Mouse (Mus musculus) forebrain, postnatal 0 days (tissue): ENCODE measurements around the gene Nrxn3. TPM values are rescaled to one million over a fixed set of nuclear protein-coding genes. Genes with fewer than 3 reads are reported as not detected.

Experiments used
- ATAC-seq: fragments of 200-750 bp; cut with Nextera tagmentation; 2 replicates; pipeline ENCODE4 v1.8.0; 2017; ENCODE audit warnings: mild to moderate bottlenecking, moderate library complexity
- DNase-seq: peaks from one replicate; pipeline ENCODE4 v3.0.0-alpha.2; 2015
- H3K27ac ChIP-seq: fragments of 300-500 bp; sonication (generic); 2 replicates; pipeline ENCODE4 v1.5.1; 2014; ENCODE audit warnings: low read depth, mild to moderate bottlenecking, antibody characterized with exemption, low read length, moderate library complexity, mixed read lengths
- H3K27me3 ChIP-seq: fragments of 300-500 bp; sonication (generic); 2 replicates; pipeline ENCODE4 v1.6.1; 2014; ENCODE audit warnings: mild to moderate bottlenecking, low read length, mixed read lengths; ENCODE audit not compliant: insufficient read depth
- H3K36me3 ChIP-seq: fragments of 300-500 bp; sonication (generic); 2 replicates; pipeline ENCODE4 v1.6.1; 2014; ENCODE audit warnings: mild to moderate bottlenecking, moderate library complexity; ENCODE audit not compliant: insufficient read depth
- H3K4me1 ChIP-seq: fragments of 300-500 bp; sonication (generic); 2 replicates; pipeline ENCODE4 v1.6.1; 2014; ENCODE audit warnings: antibody characterized with exemption; ENCODE audit not compliant: insufficient read depth
- H3K4me2 ChIP-seq: fragments of 300-500 bp; sonication (generic); 2 replicates; pipeline ENCODE4 v1.6.1; 2014; ENCODE audit warnings: low read depth, mild to moderate bottlenecking, moderate library complexity
- H3K4me3 ChIP-seq: fragments of 300-500 bp; sonication (generic); 2 replicates; pipeline ENCODE4 v1.5.1; 2014; ENCODE audit warnings: low read depth, low read length, mixed read lengths
- H3K9ac ChIP-seq: fragments of 300-500 bp; sonication (generic); 2 replicates; pipeline ENCODE4 v1.6.1; 2014; ENCODE audit warnings: mild to moderate bottlenecking
- H3K9me3 ChIP-seq: fragments of 300-500 bp; sonication (generic); 2 replicates; pipeline ENCODE4 v1.6.1; 2016; ENCODE audit warnings: low read length
- CTCF ChIP-seq: sonication (generic); IDR thresholded peaks from 2 replicates; pipeline ENCODE4 v1.5.1; 2016; ENCODE audit warnings: antibody characterized with exemption, control low read depth, low read depth
- WGBS: fragments of 180-500 bp; shearing (Covaris S2); extraction: QIAGEN DNeasy Blood & Tissue Kit; methylation state at CpG from one replicate; pipeline ENCODE4 v1.1.7; 2014; 5-methylcytosine and 5-hydroxymethylcytosine counted together
- polyA plus RNA-seq: library from polyadenylated mRNA; unstranded; fragments of >200 nt; fragmentation: Nextera tagmentation; extraction: Ambion mirVana; gene quantifications from 2 replicates; pipeline ENCODE4 v1.2.1, GENCODE M21; 2015
- total RNA-seq: library from RNA; depleted of rRNA; stranded (reverse); fragments of >200 nt; gene quantifications from 2 replicates; pipeline ENCODE4 v1.2.3, GENCODE M21; 2014

Nrxn3 gene
- total and polyA plus RNA-seq, 2 experiments from 2014 or later, result 59.9 to 94.6 TPM

DNA sequence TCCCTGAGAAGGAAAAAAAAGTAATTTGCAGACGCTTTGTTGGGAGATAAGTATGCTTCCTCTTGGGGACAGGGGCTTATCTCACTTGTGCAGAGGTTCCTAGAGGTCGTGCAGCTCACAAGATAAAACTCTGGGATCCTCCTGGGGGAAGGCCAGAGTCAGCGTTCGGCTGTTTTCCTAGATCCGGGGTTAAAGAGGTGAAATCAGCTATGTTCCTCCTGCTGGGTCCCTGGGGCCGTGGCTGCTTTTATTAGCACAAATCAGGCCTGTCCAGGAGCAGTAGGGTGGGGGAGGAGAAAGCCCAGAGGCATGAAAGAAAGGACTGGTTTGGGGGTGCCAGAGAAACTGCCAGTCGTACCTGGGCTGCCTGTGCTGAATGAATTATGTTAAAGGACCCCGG lies 261.7 kb downstream of the Nrxn3 start:
- Histone ChIP-seq H3K4me3 (no peak overlapping the region), H3K27me3 (no peaks in the 10 kb centered on the region), H3K4me2 (no peak overlapping the region), H3K9me3 (no peaks in the 10 kb centered on the region), H3K9ac (no peak overlapping the region), H3K27ac (no peak overlapping the region), H3K4me1 (peaks cover 10% of the 10 kb centered on the region), H3K36me3 (no peaks in the 10 kb centered on the region)
- no peak for TF ChIP-seq CTCF
- 0 out of 2 replicates have a peak, but pooled peaks have one; percentile 8 for ATAC-seq
- 11% methylated on average over 8 of the region's 8 CpGs for WGBS
- DNase-seq, result no peak

GRCm38 (mm10) chr12:88984804-88985203 lies 262.1 kb downstream of the Nrxn3 start:
- 20% methylated on average over 5 of the region's 5 CpGs for WGBS
- H3K36me3 ChIP-seq, result no peaks in the 10 kb centered on the region
- no peak overlapping the region for H3K9ac ChIP-seq
- no peak for TF ChIP-seq CTCF
- no peak overlapping the region for H3K4me2 ChIP-seq
- H3K27me3 ChIP-seq, result no peaks in the 10 kb centered on the region
- peaks cover 10% of the 10 kb centered on the region for H3K4me1 ChIP-seq
- H3K27ac ChIP-seq, result no peak overlapping the region
- H3K9me3 ChIP-seq, result no peaks in the 10 kb centered on the region
- no peak for DNase-seq
- no peak overlapping the region for H3K4me3 ChIP-seq
- ATAC-seq, result no peak

DNA sequence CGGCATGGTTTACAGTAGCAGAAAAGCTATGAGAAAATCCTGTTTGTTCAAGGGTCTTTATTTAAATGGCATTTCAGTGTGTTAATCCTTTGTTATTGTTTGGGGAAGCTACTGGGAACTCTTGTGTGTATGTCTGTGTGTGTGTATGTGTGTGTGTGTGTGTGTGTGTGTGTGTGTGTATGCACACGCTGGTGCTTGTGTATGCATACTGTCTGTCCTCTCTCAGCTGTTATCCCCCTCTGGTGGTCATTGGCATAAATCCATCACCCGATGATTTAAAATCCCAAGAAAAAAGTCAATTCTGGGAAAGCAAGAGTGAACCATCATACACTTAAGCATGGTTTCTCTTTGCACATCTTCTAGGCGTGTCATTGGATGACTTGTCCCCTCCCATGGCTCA lies 264.4 kb downstream of the Nrxn3 start:
- H3K4me2 ChIP-seq, result no peak overlapping the region
- 31% methylated on average over 4 of the region's 4 CpGs for WGBS

DNA sequence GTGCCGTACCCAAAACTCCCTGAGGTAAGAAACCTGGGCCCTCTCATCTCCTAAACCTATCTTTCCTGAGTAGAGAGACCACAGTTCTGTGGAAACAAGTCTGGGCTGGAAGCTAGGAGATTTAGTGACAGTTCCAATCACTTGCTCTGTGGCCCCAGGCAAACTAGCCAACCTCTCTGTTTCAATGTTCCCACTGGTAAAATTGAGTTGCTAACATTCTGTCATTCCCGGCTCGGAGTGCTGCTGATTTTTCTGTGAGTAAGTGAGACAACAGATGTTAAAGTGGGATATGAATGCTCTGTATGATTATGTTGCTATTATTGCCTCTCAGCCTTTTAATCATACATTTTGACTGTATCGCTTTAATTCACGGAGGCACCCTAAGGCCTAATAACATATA lies 268.1 kb downstream of the Nrxn3 start:
- Histone ChIP-seq H3K27me3 (no peaks in the 10 kb centered on the region), H3K36me3 (no peaks in the 10 kb centered on the region), H3K4me2 (no peak overlapping the region), H3K27ac (no peak overlapping the region), H3K9ac (no peak overlapping the region), H3K4me3 (no peak overlapping the region), H3K4me1 (no peaks in the 10 kb centered on the region), H3K9me3 (no peaks in the 10 kb centered on the region)
- ATAC-seq (no peak), DNase-seq (no peak)
- no peak for TF ChIP-seq CTCF
- 74% methylated on average over 5 of the region's 5 CpGs for WGBS

More for the DNA sequence above, 264.4 kb downstream of the Nrxn3 start:
- peak; percentile 39 for DNase-seq
- TF ChIP-seq CTCF, result peak; percentile 57
- Histone ChIP-seq H3K9ac (no peak overlapping the region), H3K4me3 (no peak overlapping the region), H3K9me3 (no peaks in the 10 kb centered on the region), H3K27me3 (no peaks in the 10 kb centered on the region), H3K4me1 (peaks cover 10% of the 10 kb centered on the region), H3K27ac (no peak overlapping the region), H3K36me3 (no peaks in the 10 kb centered on the region)
- ATAC-seq, result no peak

DNA sequence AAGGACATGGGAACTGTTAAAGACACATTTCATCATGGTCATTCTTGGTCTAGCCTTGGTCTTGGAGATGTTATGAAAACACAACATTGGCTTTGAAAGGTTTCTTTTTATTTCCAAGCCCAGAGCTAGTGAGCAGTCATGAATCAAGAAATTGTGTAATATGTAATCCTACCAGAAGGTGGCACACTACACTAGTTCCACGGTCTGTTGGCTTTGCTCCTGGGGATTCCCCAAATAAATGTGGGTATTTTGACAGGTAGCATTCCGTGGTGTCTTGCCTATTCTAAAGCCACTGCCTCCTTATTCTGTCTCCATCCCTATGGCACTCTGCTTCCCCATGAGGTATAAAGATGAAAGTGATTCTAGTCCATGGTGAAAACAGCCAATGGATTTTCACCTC lies 269.5 kb downstream of the Nrxn3 start:
- Histone ChIP-seq H3K4me3 (no peak overlapping the region), H3K4me2 (no peak overlapping the region), H3K4me1 (no peaks in the 10 kb centered on the region), H3K9me3 (no peaks in the 10 kb centered on the region), H3K27me3 (no peaks in the 10 kb centered on the region), H3K36me3 (no peaks in the 10 kb centered on the region), H3K27ac (no peak overlapping the region), H3K9ac (no peak overlapping the region)
- peak; percentile 78 for TF ChIP-seq CTCF
- peak; percentile 72 for DNase-seq
- WGBS, result 3% methylated on average over 2 of the region's 2 CpGs
- ATAC-seq, result peak; percentile 43; the same call in 1 of the 2 replicates

- H3K36me3 ChIP-seq, result no peaks in the 10 kb centered on the region
- H3K9ac ChIP-seq, result no peak overlapping the region
- H3K4me2 ChIP-seq, result no peak overlapping the region
- H3K4me3 ChIP-seq, result no peak overlapping the region
- TF ChIP-seq CTCF, result no peak
- no peaks in the 10 kb centered on the region for H3K27me3 ChIP-seq
- ATAC-seq (no peak), DNase-seq (no peak)
- no peaks in the 10 kb centered on the region for H3K4me1 ChIP-seq
- no peak overlapping the region for H3K27ac ChIP-seq
- no peaks in the 10 kb centered on the region for H3K9me3 ChIP-seq
- 89% methylated on average over 4 of the region's 4 CpGs for WGBS
These were observed 271.1 kb downstream of the Nrxn3 start for GRCm38 (mm10) chr12:88993788-88994187.

GRCm38 (mm10) chr12:89016436-89016835 lies 293.8 kb downstream of the Nrxn3 start:
- DNase-seq (no peak), ATAC-seq (peak; percentile 62)
- Histone ChIP-seq H3K4me2 (no peak overlapping the region), H3K27me3 (no peaks in the 10 kb centered on the region), H3K9ac (no peak overlapping the region), H3K36me3 (no peaks in the 10 kb centered on the region), H3K27ac (no peak overlapping the region), H3K4me3 (no peak overlapping the region), H3K4me1 (0 out of 2 replicates have a peak, but pooled peaks cover 4% of the 10 kb centered on the region), H3K9me3 (no peaks in the 10 kb centered on the region)
- no peak for TF ChIP-seq CTCF
- WGBS, result 63% methylated on average over 1 of the region's 1 CpGs

GRCm38 (mm10) chr12:89025180-89025579 lies 302.5 kb downstream of the Nrxn3 start:
- Histone ChIP-seq H3K36me3 (no peaks in the 10 kb centered on the region), H3K9me3 (no peaks in the 10 kb centered on the region), H3K9ac (no peak overlapping the region), H3K4me3 (no peak overlapping the region), H3K4me1 (0 out of 2 replicates have a peak, but pooled peaks cover 4% of the 10 kb centered on the region), H3K27me3 (no peaks in the 10 kb centered on the region), H3K4me2 (no peak overlapping the region), H3K27ac (no peak overlapping the region)
- 97% methylated on average over 1 of the region's 1 CpGs for whole genome bisulfite sequencing
- TF ChIP-seq CTCF, result no peak
- ATAC-seq (no peak), DNase-seq (no peak)
